Comparison of ENCODE assay signal across 8 mouse cellular contexts in the genomic region with DNA sequence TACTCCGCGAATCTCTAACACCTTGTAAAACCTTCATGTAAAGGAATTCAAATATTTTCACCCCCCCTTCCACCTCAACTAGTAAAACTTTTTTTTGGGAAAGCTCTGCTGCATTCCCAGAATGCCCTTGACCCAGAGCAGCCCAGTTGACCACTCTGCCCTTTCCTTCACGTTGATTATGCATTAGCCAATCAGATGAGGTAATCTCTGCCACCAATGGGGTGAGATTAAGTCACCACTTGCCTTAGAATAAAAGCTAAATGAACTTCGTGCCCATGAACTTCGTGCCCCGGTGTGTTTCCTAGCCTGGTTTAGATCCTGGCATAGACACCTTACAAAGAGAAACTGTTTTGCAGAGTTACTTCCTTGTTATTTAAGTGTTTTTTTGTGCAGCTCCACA. TPM values are rescaled to one million over a fixed set of nuclear protein-coding genes. Genes with fewer than 3 reads are reported as not detected.
DNase-seq lines count a peak whose midpoint lies in the region; ATAC-seq and TF ChIP-seq lines count a peak whose summit lies in the region.

No protein-coding gene starts in this region.

- peak overlapping the region; percentile 93 for H3K4me2 ChIP-seq in forebrain, embryonic 13.5 days

- no peak for ATAC-seq in forebrain, embryonic 13.5 days
- peak; percentile 28 for ATAC-seq in megakaryocyte, adult 5-6 weeks (ENCODE audit: poor library complexity, severe bottlenecking)
- ATAC-seq in megakaryocyte-erythroid progenitor cell, adult 5-6 weeks (replicated peaks; ENCODE audit: low FRiP score, low TSS enrichment, poor library complexity, severe bottlenecking): no peak

- 15% methylated on average over 6 of the region's 6 CpGs for WGBS in lung, adult 2 months
- 44% methylated on average over 6 of the region's 6 CpGs for WGBS in forebrain, embryonic 13.5 days

- no peaks in the 10 kb centered on the region for H3K4me1 ChIP-seq in lung, adult 2 months (ENCODE audit: control insufficient read depth, insufficient read depth, low read length)
- H3K4me1 ChIP-seq in forebrain, embryonic 13.5 days: peaks cover 16% of the 10 kb centered on the region

- no peaks in the 10 kb centered on the region for H3K36me3 ChIP-seq in forebrain, embryonic 13.5 days (ENCODE audit: poor library complexity, severe bottlenecking)

- no peak overlapping the region for H3K27ac ChIP-seq in forebrain, embryonic 13.5 days

- peak overlapping the region; percentile 30 for H3K4me3 ChIP-seq in lung, adult 2 months (replicated peaks; ENCODE audit: extremely low read depth, low read depth, low read length)
- H3K4me3 ChIP-seq in forebrain, embryonic 13.5 days: peak overlapping the region; percentile 96

- TF ChIP-seq CTCF in lung, adult 2 months (IDR thresholded peaks at IDR 0.05; ENCODE audit: insufficient read depth, low read length): no peak

- no peaks in the 10 kb centered on the region for H3K27me3 ChIP-seq in forebrain, embryonic 13.5 days

- DNase-seq in lung, adult 2 months: no peak
- no peak for DNase-seq in lung, postnatal 4 days
- peak; percentile 83 for DNase-seq in kidney, adult 9 months
- no peak for DNase-seq in thymus, postnatal 0 days (ENCODE audit: low spot score)
- no peak for DNase-seq in thymus, postnatal 4 days

- no peak; the same call in 1 of the 2 replicates for TF ChIP-seq POLR2A in lung, adult 2 months (IDR thresholded peaks at IDR 0.05; ENCODE audit: borderline replicate concordance, extremely low read depth, low read depth, low read length)

- peak overlapping the region; percentile 86 for H3K9ac ChIP-seq in forebrain, embryonic 13.5 days

- H3K9me3 ChIP-seq in forebrain, embryonic 13.5 days (replicated peaks): no peaks in the 10 kb centered on the region

RNA-seq across cellular contexts. Expression of gene Cela3a, which starts 20.6 kb away (rescaled TPM):
- polyA plus RNA-seq in lung, adult 2 months (2012; rRNA removed): not detected in 2 replicates
- not detected in 2 replicates for polyA plus RNA-seq in forebrain, embryonic 13.5 days (2015; fragmentation: Nextera tagmentation; extraction: Ambion mirVana)
- total RNA-seq in megakaryocyte, adult 5-6 weeks (2015): not detected in 2 replicates
- total RNA-seq in megakaryocyte, adult 5-6 weeks (2017): not detected in 2 replicates
- not detected in 2 replicates for polyA plus RNA-seq in thymus, postnatal 0 days (2015; fragmentation: Nextera tagmentation; extraction: Ambion mirVana)
- not detected in 2 replicates for total RNA-seq in megakaryocyte-erythroid progenitor cell, adult 5-6 weeks (2014; fragmentation: Nextera tagmentation)
- total RNA-seq in megakaryocyte-erythroid progenitor cell, adult 5-6 weeks (2017): not detected in 2 replicates

RNA-seq across cellular contexts. Expression of gene Cdc42, which starts 31.5 kb away (rescaled TPM):
- 67.9 and 124 TPM in 2 replicates for polyA plus RNA-seq in lung, adult 2 months (2012; rRNA removed)
- 670 and 681 TPM in 2 replicates for polyA plus RNA-seq in forebrain, embryonic 13.5 days (2015; fragmentation: Nextera tagmentation; extraction: Ambion mirVana)
- total RNA-seq in megakaryocyte, adult 5-6 weeks (2015): 1,134 and 1,141 TPM in 2 replicates
- total RNA-seq in megakaryocyte, adult 5-6 weeks (2017): 1,082 and 1,090 TPM in 2 replicates
- 536 and 561 TPM in 2 replicates for polyA plus RNA-seq in thymus, postnatal 0 days (2015; fragmentation: Nextera tagmentation; extraction: Ambion mirVana)
- total RNA-seq in megakaryocyte-erythroid progenitor cell, adult 5-6 weeks (2014; fragmentation: Nextera tagmentation): 264 and 276 TPM in 2 replicates
- 406 and 434 TPM in 2 replicates for total RNA-seq in megakaryocyte-erythroid progenitor cell, adult 5-6 weeks (2017)

RNA-seq across cellular contexts. Expression of gene Cela3b, which starts 41.4 kb away (rescaled TPM):
- polyA plus RNA-seq in lung, adult 2 months (2012; rRNA removed): 0.57 and 12.5 TPM in 2 replicates
- polyA plus RNA-seq in forebrain, embryonic 13.5 days (2015; fragmentation: Nextera tagmentation; extraction: Ambion mirVana): not detected in 2 replicates
- total RNA-seq in megakaryocyte, adult 5-6 weeks (2015): 0.30 TPM in 1 of 2 replicates, not detected in the other
- total RNA-seq in megakaryocyte, adult 5-6 weeks (2017): 1.7 TPM in 1 of 2 replicates, not detected in the other
- 0.40 TPM in 1 of 2 replicates, not detected in the other for polyA plus RNA-seq in thymus, postnatal 0 days (2015; fragmentation: Nextera tagmentation; extraction: Ambion mirVana)
- not detected in 2 replicates for total RNA-seq in megakaryocyte-erythroid progenitor cell, adult 5-6 weeks (2014; fragmentation: Nextera tagmentation)
- not detected in 2 replicates for total RNA-seq in megakaryocyte-erythroid progenitor cell, adult 5-6 weeks (2017)
